Mouse (Mus musculus): Measurements from ENCODE around the gene Cmss1. TPM values are rescaled to one million over a fixed set of nuclear protein-coding genes. Genes with fewer than 3 reads are reported as not detected.
A peak's percentile ranks its signal among the peaks of the same experiment; 100 is the strongest.

Gene Cmss1
- polyA plus RNA-seq, 1 experiment from 2014 or later: 63.6 TPM

DNA sequence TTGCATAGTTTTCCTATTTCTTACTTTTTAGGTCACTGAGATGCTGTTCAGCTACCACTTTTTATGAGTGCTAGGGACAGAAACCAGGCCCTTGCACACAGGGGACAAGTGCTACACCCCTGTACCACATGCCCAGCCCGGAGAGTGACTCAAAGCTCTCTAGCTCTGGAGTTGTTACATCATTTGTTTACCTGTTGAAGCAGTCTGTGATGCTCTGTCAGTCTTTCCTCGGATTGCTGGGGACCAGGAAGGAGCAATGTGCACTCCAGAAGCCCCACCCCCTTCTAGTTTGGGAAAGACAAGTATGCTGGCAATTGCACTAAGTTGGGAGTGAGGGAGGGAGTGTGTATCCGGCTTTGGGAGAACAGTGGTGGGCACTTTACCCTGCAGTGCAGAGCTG, 257.0 kb downstream of the Cmss1 start:
- Histone ChIP-seq H3K4me3 (no peak overlapping the region), H3K36me3 (replicated peaks) (no peaks in the 10 kb centered on the region), H3K27ac (no peak overlapping the region), H3K9me3 (no peaks in the 10 kb centered on the region), H3K27me3 (ENCODE audit: poor library complexity, severe bottlenecking) (no peaks in the 10 kb centered on the region), H3K4me1 (peaks cover 32% of the 10 kb centered on the region)
- WGBS: 67% methylated on average over 3 of the region's 3 CpGs
- no peak for DNase-seq (ENCODE audit: extremely low spot score, low spot score)

DNA sequence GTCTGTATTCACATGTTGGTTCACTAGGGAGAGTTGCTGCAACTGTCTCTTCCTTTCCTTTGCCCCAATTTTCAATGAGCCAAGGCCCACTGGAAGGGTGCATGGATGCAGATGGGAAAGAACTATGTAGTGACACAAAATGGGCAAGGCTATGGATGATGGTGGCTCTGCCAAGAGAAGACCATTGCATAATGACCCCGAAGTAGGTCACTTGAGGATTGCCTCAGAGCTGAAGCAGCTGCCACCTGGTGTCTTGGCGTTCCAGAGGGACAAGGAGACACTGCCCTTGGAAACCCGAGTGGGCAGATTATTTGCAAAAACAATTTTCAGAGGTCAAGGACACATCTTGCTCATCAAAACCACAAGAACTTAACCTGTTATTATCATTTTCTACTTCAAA, 257.6 kb downstream of the Cmss1 start:
- no peaks in the 10 kb centered on the region for H3K36me3 ChIP-seq (replicated peaks)
- no peak for DNase-seq (ENCODE audit: extremely low spot score, low spot score)
- WGBS: 91% methylated on average over 3 of the region's 3 CpGs
- no peak overlapping the region for H3K27ac ChIP-seq
- H3K4me3 ChIP-seq: no peak overlapping the region
- no peaks in the 10 kb centered on the region for H3K9me3 ChIP-seq
- no peaks in the 10 kb centered on the region for H3K27me3 ChIP-seq (ENCODE audit: poor library complexity, severe bottlenecking)
- H3K4me1 ChIP-seq: peaks cover 32% of the 10 kb centered on the region

- WGBS: 81% methylated on average over 3 of the region's 3 CpGs
- no peak overlapping the region for H3K4me3 ChIP-seq
- H3K27ac ChIP-seq: peak overlapping the region; percentile 22; the same call in 1 of the 2 replicates
- peaks cover 16% of the 10 kb centered on the region for H3K4me1 ChIP-seq
- no peaks in the 10 kb centered on the region for H3K9me3 ChIP-seq
- H3K36me3 ChIP-seq (replicated peaks): no peaks in the 10 kb centered on the region
- H3K27me3 ChIP-seq (ENCODE audit: poor library complexity, severe bottlenecking): no peaks in the 10 kb centered on the region
- DNase-seq (ENCODE audit: extremely low spot score, low spot score): no peak
Observed at GRCm38 (mm10) chr16:57346258-57346657, 260.4 kb downstream of the Cmss1 start.

DNA sequence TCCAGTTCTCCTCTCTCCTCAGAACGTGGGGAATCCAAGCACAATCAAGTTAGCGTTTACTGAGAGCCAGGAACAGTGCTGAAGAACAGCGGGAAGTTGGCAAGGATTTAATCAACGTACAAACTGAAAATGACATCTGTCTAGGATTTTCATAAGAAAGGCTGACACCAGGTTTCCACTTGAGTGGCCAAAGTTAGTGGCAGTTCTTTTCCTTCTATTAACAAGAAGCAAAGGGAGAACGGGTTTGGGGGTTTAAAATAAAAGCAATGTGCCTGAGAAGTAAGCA, 266.1 kb downstream of the Cmss1 start:
- Histone ChIP-seq H3K36me3 (replicated peaks) (no peaks in the 10 kb centered on the region), H3K4me3 (no peak overlapping the region), H3K4me1 (peaks cover 16% of the 10 kb centered on the region; the same call in 1 of the 2 replicates), H3K27me3 (ENCODE audit: poor library complexity, severe bottlenecking) (no peaks in the 10 kb centered on the region), H3K9me3 (no peaks in the 10 kb centered on the region), H3K27ac (no peak overlapping the region)
- no peak for DNase-seq (ENCODE audit: extremely low spot score, low spot score)
- 67% methylated on average over 5 of the region's 5 CpGs for WGBS

DNA sequence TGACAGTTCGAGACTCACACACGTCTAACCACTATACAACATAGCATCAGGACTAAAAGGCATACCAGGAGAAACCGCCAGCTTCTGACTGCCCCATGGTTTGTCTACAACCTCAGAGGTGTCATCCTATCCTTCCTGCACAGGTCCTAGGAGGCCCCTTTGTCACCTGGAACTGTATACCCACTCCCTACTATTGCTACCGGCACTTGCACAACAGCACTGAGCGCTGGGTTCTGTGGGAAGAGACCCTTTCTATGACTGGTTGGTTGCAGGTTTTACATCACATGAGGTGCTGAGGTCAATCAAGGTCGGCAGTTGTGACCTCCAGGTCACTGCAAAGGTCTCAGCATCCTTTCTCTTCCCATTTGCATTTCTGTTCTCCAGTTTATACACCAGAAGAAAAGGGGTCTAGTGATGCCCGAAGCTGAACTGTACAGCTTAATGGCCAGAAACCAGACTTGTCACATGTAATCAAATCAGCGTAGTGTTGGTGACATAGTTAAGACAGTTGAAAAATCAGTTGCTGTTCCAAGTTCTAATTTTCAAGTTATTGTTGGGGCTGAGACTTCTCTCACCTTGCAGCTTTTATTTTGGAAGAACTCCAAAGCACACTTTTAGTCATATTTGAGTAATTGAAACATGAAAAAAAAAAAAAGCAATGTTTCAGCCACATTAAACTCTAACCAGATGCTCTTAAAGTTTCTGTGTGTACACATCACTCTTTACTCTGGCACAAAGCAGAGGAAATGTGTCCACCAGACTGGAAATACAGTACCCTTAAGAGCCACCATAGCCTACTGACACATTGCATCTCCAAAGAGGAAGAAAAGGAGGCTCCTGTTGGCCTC, 266.7 kb downstream of the Cmss1 start:
- Histone ChIP-seq H3K9me3 (no peaks in the 10 kb centered on the region), H3K4me1 (peaks cover 16% of the 10 kb centered on the region; the same call in 1 of the 2 replicates), H3K27me3 (ENCODE audit: poor library complexity, severe bottlenecking) (no peaks in the 10 kb centered on the region), H3K27ac (no peak overlapping the region), H3K4me3 (no peak overlapping the region), H3K36me3 (replicated peaks) (no peaks in the 10 kb centered on the region)
- 87% methylated on average over 8 of the region's 8 CpGs for WGBS
- DNase-seq (ENCODE audit: extremely low spot score, low spot score): no peak

DNA sequence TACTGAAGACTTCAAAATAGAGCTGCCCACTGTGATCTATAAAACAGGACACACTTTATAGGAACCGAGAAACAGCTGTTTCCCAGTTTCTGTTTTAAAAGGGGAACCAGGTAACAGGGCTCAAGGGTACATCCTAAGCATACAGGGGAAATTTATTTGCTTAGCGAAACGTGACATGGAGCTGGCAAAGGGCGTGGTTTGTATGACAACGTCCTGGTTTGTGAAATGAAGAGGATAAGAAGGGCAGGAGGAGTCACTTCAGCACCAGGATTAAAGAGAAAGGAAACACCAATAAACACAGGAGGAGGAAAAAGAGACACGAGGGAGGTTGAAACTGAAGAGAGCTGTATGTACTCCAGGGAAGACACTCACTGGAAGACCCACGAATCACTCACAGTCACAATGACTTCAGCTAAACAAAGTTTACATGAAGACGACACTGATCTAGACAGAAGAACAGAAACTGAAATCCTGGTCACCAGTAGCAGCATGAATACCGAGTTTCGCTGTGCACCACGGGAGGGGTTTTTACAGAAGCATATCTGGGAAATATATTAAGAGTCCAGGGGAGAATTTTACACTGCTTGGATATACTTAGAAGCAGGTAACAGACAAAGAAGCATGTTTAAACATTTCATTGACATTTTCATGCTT, 269.8 kb downstream of the Cmss1 start:
- H3K27ac ChIP-seq: no peak overlapping the region
- WGBS: 88% methylated on average over 11 of the region's 11 CpGs
- DNase-seq (ENCODE audit: extremely low spot score, low spot score): no peak
- H3K9me3 ChIP-seq: no peaks in the 10 kb centered on the region
- no peaks in the 10 kb centered on the region for H3K36me3 ChIP-seq (replicated peaks)
- H3K27me3 ChIP-seq (ENCODE audit: poor library complexity, severe bottlenecking): no peaks in the 10 kb centered on the region
- peaks cover 16% of the 10 kb centered on the region; the same call in 1 of the 2 replicates for H3K4me1 ChIP-seq
- H3K4me3 ChIP-seq: no peak overlapping the region

GRCm38 (mm10) chr16:57332301-57332700, 274.4 kb downstream of the Cmss1 start:
- Histone ChIP-seq H3K9me3 (no peaks in the 10 kb centered on the region), H3K4me3 (no peak overlapping the region), H3K4me1 (0 out of 2 replicates have a peak, but pooled peaks cover 3% of the 10 kb centered on the region), H3K27ac (no peak overlapping the region), H3K36me3 (replicated peaks) (no peaks in the 10 kb centered on the region), H3K27me3 (ENCODE audit: poor library complexity, severe bottlenecking) (no peaks in the 10 kb centered on the region)
- WGBS: 83% methylated on average over 7 of the region's 7 CpGs
- no peak for DNase-seq (ENCODE audit: extremely low spot score, low spot score)

- Histone ChIP-seq H3K27ac (no peak overlapping the region), H3K36me3 (replicated peaks) (no peaks in the 10 kb centered on the region), H3K4me1 (0 out of 2 replicates have a peak, but pooled peaks cover 3% of the 10 kb centered on the region), H3K27me3 (ENCODE audit: poor library complexity, severe bottlenecking) (no peaks in the 10 kb centered on the region), H3K4me3 (no peak overlapping the region), H3K9me3 (no peaks in the 10 kb centered on the region)
- 86% methylated on average over 2 of the region's 2 CpGs for WGBS
- DNase-seq (ENCODE audit: extremely low spot score, low spot score): no peak
Observed at GRCm38 (mm10) chr16:57330111-57330510, 276.6 kb downstream of the Cmss1 start.

- WGBS: 87% methylated on average over 8 of the region's 8 CpGs
- Histone ChIP-seq H3K4me3 (no peak overlapping the region), H3K9me3 (no peaks in the 10 kb centered on the region), H3K27me3 (ENCODE audit: poor library complexity, severe bottlenecking) (no peaks in the 10 kb centered on the region), H3K27ac (no peak overlapping the region), H3K4me1 (0 out of 2 replicates have a peak, but pooled peaks cover 3% of the 10 kb centered on the region), H3K36me3 (replicated peaks) (no peaks in the 10 kb centered on the region)
- DNase-seq (ENCODE audit: extremely low spot score, low spot score): no peak
Observed at GRCm38 (mm10) chr16:57329028-57329427, 277.6 kb downstream of the Cmss1 start.

DNA sequence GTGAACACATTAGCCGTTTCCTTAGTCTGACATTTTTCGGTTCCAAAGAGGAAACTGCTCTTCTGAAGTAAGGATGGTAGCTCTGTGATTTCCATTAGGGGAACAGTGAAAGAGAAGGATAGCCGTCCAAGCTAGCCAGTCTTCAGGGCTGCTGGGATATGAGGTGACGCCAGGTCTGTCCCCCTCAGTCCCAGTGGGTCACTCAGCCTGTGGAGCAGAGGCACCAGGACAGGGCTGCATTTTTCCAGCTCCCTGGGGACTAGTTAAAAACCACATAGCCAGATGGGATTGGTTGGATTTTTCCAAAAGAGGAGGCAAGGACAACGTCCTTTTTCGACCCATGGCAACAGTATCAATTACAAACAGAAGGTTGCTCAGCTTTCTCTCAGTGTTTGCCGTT, 279.7 kb downstream of the Cmss1 start:
- Histone ChIP-seq H3K27ac (no peak overlapping the region), H3K27me3 (ENCODE audit: poor library complexity, severe bottlenecking) (no peaks in the 10 kb centered on the region), H3K4me3 (no peak overlapping the region), H3K4me1 (0 out of 2 replicates have a peak, but pooled peaks cover 3% of the 10 kb centered on the region), H3K9me3 (no peaks in the 10 kb centered on the region), H3K36me3 (replicated peaks) (no peaks in the 10 kb centered on the region)
- no peak for DNase-seq (ENCODE audit: extremely low spot score, low spot score)
- WGBS: 79% methylated on average over 7 of the region's 7 CpGs

- H3K9me3 ChIP-seq: no peaks in the 10 kb centered on the region
- H3K27me3 ChIP-seq (ENCODE audit: poor library complexity, severe bottlenecking): no peaks in the 10 kb centered on the region
- no peaks in the 10 kb centered on the region for H3K36me3 ChIP-seq (replicated peaks)
- no peak for DNase-seq (ENCODE audit: extremely low spot score, low spot score)
- no peak overlapping the region for H3K4me3 ChIP-seq
- 72% methylated on average over 7 of the region's 7 CpGs for WGBS
- no peak overlapping the region for H3K27ac ChIP-seq
- H3K4me1 ChIP-seq: peaks cover 9% of the 10 kb centered on the region
Observed at GRCm38 (mm10) chr16:57319284-57320124, 287.2 kb downstream of the Cmss1 start.

GRCm38 (mm10) chr16:57318637-57319125, 288.0 kb downstream of the Cmss1 start:
- 91% methylated on average over 8 of the region's 8 CpGs for WGBS

More at GRCm38 (mm10) chr16:57318637-57319125, 288.0 kb downstream of the Cmss1 start:
- H3K4me3 ChIP-seq: no peak overlapping the region
- H3K27me3 ChIP-seq (ENCODE audit: poor library complexity, severe bottlenecking): no peaks in the 10 kb centered on the region
- H3K9me3 ChIP-seq: no peaks in the 10 kb centered on the region
- H3K27ac ChIP-seq: no peak overlapping the region
- H3K4me1 ChIP-seq: peaks cover 14% of the 10 kb centered on the region
- no peak for DNase-seq (ENCODE audit: extremely low spot score, low spot score)
- no peaks in the 10 kb centered on the region for H3K36me3 ChIP-seq (replicated peaks)

Data from forebrain, embryonic 10.5 days (tissue).